Mouse (Mus musculus): ENCODE results near the gene Grk1. TPM values are rescaled to one million over a fixed set of nuclear protein-coding genes. Genes with fewer than 3 reads are reported as not detected.

Grk1 gene
- total and polyA plus RNA-seq, 3 experiments = not detected

GRCm38 (mm10) chr8:13393869-13394268, 11.0 kb upstream of the Grk1 start:
- H3K27me3 ChIP-seq (replicated peaks) = no peaks in the 10 kb centered on the region
- no peak for TF ChIP-seq NRF1 (IDR thresholded peaks at IDR 0.05; ENCODE audit: low read depth, low read length)
- no peak for TF ChIP-seq MYC (IDR thresholded peaks at IDR 0.05; ENCODE audit: low read depth, low read length)
- TF ChIP-seq BHLHE40 (IDR thresholded peaks at IDR 0.05; ENCODE audit: low read depth, low read length) = no peak
- no peak for TF ChIP-seq SIN3A (IDR thresholded peaks at IDR 0.05; ENCODE audit: low read length)
- TF ChIP-seq ZNF384 (IDR thresholded peaks at IDR 0.05; ENCODE audit: low read depth, low read length) = no peak
- no peak for TF ChIP-seq USF2 (conservative IDR thresholded peaks at IDR 0.05; ENCODE audit: low read depth, low read length)
- TF ChIP-seq ZKSCAN1 (IDR thresholded peaks at IDR 0.05; ENCODE audit: borderline replicate concordance, low read depth, low read length) = no peak
- TF ChIP-seq JUN (IDR thresholded peaks at IDR 0.05; ENCODE audit: insufficient read depth, low read depth, low read length) = no peak
- no peak for TF ChIP-seq UBTF (IDR thresholded peaks at IDR 0.05; ENCODE audit: low read depth, low read length)
- no peak for TF ChIP-seq PAX5 (IDR thresholded peaks at IDR 0.05; ENCODE audit: low read length)
- no peak for TF ChIP-seq MEF2A (IDR thresholded peaks at IDR 0.05; ENCODE audit: borderline replicate concordance, low read depth, low read length)
- no peak for TF ChIP-seq MXI1 (IDR thresholded peaks at IDR 0.05; ENCODE audit: low read depth, low read length)
- no peak for TF ChIP-seq IRF4 (IDR thresholded peaks at IDR 0.05; ENCODE audit: low read depth, low read length)
- no peak for DNase-seq (ENCODE audit: extremely low read depth)
- no peak overlapping the region for H3K27ac ChIP-seq (ENCODE audit: insufficient read depth, low read depth)
- H3K4me2 ChIP-seq (ENCODE audit: insufficient read depth, low read depth, poor library complexity, severe bottlenecking) = no peak overlapping the region
- H3K79me2 ChIP-seq (replicated peaks; ENCODE audit: control insufficient read depth, extremely low read depth, insufficient read depth, poor library complexity, severe bottlenecking) = no peaks in the 10 kb centered on the region
- H3K9me3 ChIP-seq (replicated peaks; ENCODE audit: low read length) = peaks cover 4% of the 10 kb centered on the region
- dilution Hi-C loops (cut with MboI; ENCODE audit: extremely low pct_ligation_motif_present, extremely low pct_unique_long_range_greater_than_20kb, low sequenced_read_pairs) (no loop called here), in situ Hi-C loops (cut with MboI; ENCODE audit: low pct_ligation_motif_present, low pct_unique_long_range_greater_than_20kb, low sequenced_read_pairs) (no loop called here)
- H3K36me3 ChIP-seq (replicated peaks in 1 of 2; ENCODE audit: control insufficient read depth in 1 of 2, insufficient read depth in 1 of 2, low read length in 1 of 2) = no peaks in the 10 kb centered on the region
- peaks cover under 1 to 5% of the 10 kb centered on the region in 2 experiments for H3K4me1 ChIP-seq (ENCODE audit: control insufficient read depth in 1 of 2, insufficient read depth in 2 of 2)
- no peak overlapping the region for H3K4me3 ChIP-seq (replicated peaks in 1 of 3; ENCODE audit: low read depth in 2 of 3, low read length in 2 of 3, poor library complexity in 1 of 3)
- no peak overlapping the region for H3K9ac ChIP-seq (ENCODE audit: insufficient read depth, low read depth)

- H3K9me3 ChIP-seq (replicated peaks; ENCODE audit: low read length) = no peaks in the 10 kb centered on the region
These were observed 8.2 kb upstream of the Grk1 start, which contains the start of gene Atp4b for GRCm38 (mm10) chr8:13396725-13397124. TSS of gene Atp4b (minus strand) at chr8:13396825.

More at GRCm38 (mm10) chr8:13396725-13397124, 8.2 kb upstream of the Grk1 start, which contains the start of gene Atp4b:
- Histone ChIP-seq H3K4me3 (replicated peaks in 1 of 3; ENCODE audit: low read depth in 2 of 3, low read length in 2 of 3, poor library complexity in 1 of 3) (no peak within 1 kb of the TSS), H3K4me1 (ENCODE audit: control insufficient read depth in 1 of 2, insufficient read depth in 2 of 2) (no peaks in the 10 kb centered on the region), H3K9ac (ENCODE audit: insufficient read depth, low read depth) (no peak within 1 kb of the TSS), H3K36me3 (replicated peaks in 1 of 2; ENCODE audit: control insufficient read depth in 1 of 2, insufficient read depth in 1 of 2, low read length in 1 of 2) (no peaks in the 10 kb centered on the region), H3K79me2 (replicated peaks; ENCODE audit: control insufficient read depth, extremely low read depth, insufficient read depth, poor library complexity, severe bottlenecking) (no peaks in the 10 kb centered on the region), H3K27me3 (replicated peaks) (no peaks in the 10 kb centered on the region), H3K27ac (ENCODE audit: insufficient read depth, low read depth) (no peak within 1 kb of the TSS), H3K4me2 (ENCODE audit: insufficient read depth, low read depth, poor library complexity, severe bottlenecking) (no peak within 1 kb of the TSS)
- dilution Hi-C loops (cut with MboI; ENCODE audit: extremely low pct_ligation_motif_present, extremely low pct_unique_long_range_greater_than_20kb, low sequenced_read_pairs) (no loop called here), in situ Hi-C loops (cut with MboI; ENCODE audit: low pct_ligation_motif_present, low pct_unique_long_range_greater_than_20kb, low sequenced_read_pairs) (no loop called here)
- TF ChIP-seq PAX5 (IDR thresholded peaks at IDR 0.05; ENCODE audit: low read length) (no peak), USF1 (IDR thresholded peaks at IDR 0.05; ENCODE audit: low read depth, low read length) (no peak), POLR2A (IDR thresholded peaks at IDR 0.05; ENCODE audit: low read depth, low read length) (no peak), CTCF (conservative IDR thresholded peaks at IDR 0.05 in 1 of 2, IDR thresholded peaks at IDR 0.05 in 1 of 2; ENCODE audit: low read depth in 2 of 2, low read length in 2 of 2) (no peak), HCFC1 (IDR thresholded peaks at IDR 0.05; ENCODE audit: low read depth, low read length) (no peak), BHLHE40 (IDR thresholded peaks at IDR 0.05; ENCODE audit: low read depth, low read length) (no peak), MAZ (IDR thresholded peaks at IDR 0.05; ENCODE audit: low read depth, low read length) (no peak), MAFK (IDR thresholded peaks at IDR 0.05; ENCODE audit: insufficient replicate concordance, low read length) (no peak), POLR2AphosphoS2 (IDR thresholded peaks at IDR 0.05; ENCODE audit: low read depth, low read length) (no peak), TCF12 (IDR thresholded peaks at IDR 0.05; ENCODE audit: low read depth, low read length) (no peak), SMC3 (IDR thresholded peaks at IDR 0.05; ENCODE audit: low read depth, low read length) (no peak), ETS1 (conservative IDR thresholded peaks at IDR 0.05; ENCODE audit: low read depth, low read length) (no peak), UBTF (IDR thresholded peaks at IDR 0.05; ENCODE audit: low read depth, low read length) (no peak), ZMIZ1 (IDR thresholded peaks at IDR 0.05; ENCODE audit: low read depth, low read length) (no peak), ZNF384 (IDR thresholded peaks at IDR 0.05; ENCODE audit: low read depth, low read length) (no peak), EP300 (IDR thresholded peaks at IDR 0.05; ENCODE audit: low read length) (no peak), IRF4 (IDR thresholded peaks at IDR 0.05; ENCODE audit: low read depth, low read length) (no peak), RCOR1 (conservative IDR thresholded peaks at IDR 0.05; ENCODE audit: low read depth, low read length) (no peak)
- no peak for DNase-seq (ENCODE audit: extremely low read depth)
